In the genomic region with DNA sequence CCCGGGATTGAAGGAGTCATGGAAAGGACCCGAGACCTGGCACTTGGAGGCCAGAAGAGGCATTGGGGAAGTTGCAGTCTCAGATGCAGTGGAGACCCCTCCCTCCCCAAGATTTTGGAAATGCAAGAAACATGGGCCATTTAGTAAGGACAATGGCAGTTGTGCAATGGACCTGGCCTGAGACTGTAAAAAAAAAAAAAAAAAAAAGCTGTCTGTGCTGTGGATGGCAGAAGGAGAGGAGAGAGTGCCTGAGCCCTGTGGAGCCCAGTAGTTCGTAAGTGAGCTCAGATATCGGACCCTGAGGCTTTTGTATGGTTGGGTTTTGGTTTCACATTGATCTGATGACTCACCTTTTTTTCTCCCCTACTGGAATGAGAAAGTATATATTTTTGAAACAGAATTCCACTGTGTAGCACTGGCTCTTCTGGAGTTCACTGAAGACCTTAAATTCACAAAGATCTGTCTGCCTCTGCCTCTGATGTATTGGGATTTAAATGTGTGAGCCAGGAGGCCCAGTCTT, we compare ENCODE assay signal across 27 mouse cellular contexts. TPM values are rescaled to one million over a fixed set of nuclear protein-coding genes. Genes with fewer than 3 reads are reported as not detected.
"Had no signal": no experiment of that assay in that cellular context is flagged by ENCODE, and none has a peak within 500 bp of the region (broad histone marks: within the 10 kb centered on the region; RNA-seq: fewer than 3 reads in every experiment).

No protein-coding gene starts in this region.

- ATAC-seq: lung, postnatal 0 days; midbrain, embryonic 13.5 days; midbrain, embryonic 16.5 days had no signal

- H3K9me3 ChIP-seq: kidney, embryonic 15.5 days; limb, embryonic 10.5 days; liver, embryonic 13.5 days; megakaryocyte, embryonic 14.5 days had no signal

- H3K27ac ChIP-seq: kidney, embryonic 15.5 days; limb, embryonic 10.5 days; limb, embryonic 13.5 days; liver, embryonic 13.5 days; macrophage; midbrain, embryonic 10.5 days; midbrain, embryonic 13.5 days; stomach, postnatal 0 days had no signal

- H3K36me3 ChIP-seq: kidney, embryonic 15.5 days; limb, embryonic 10.5 days; limb, embryonic 13.5 days; liver, embryonic 13.5 days; midbrain, embryonic 10.5 days; midbrain, embryonic 13.5 days had no signal

- H3K27me3 ChIP-seq: kidney, embryonic 15.5 days; limb, embryonic 13.5 days; megakaryocyte, embryonic 14.5 days; midbrain, embryonic 13.5 days had no signal

- H3K4me3 ChIP-seq: kidney, embryonic 15.5 days; limb, embryonic 10.5 days; limb, embryonic 13.5 days; liver, embryonic 13.5 days; midbrain, embryonic 10.5 days; midbrain, embryonic 13.5 days had no signal

- H3K4me2 ChIP-seq: kidney, embryonic 15.5 days; limb, embryonic 13.5 days; liver, embryonic 13.5 days; lung, embryonic 14.5 days; midbrain, embryonic 13.5 days had no signal

- H3K9ac ChIP-seq: kidney, embryonic 15.5 days; limb, embryonic 13.5 days; liver, embryonic 13.5 days; lung, embryonic 14.5 days; midbrain, embryonic 13.5 days had no signal

- DNase-seq: kidney, adult 18-20 months; kidney, postnatal 10 days; kidney, postnatal 36 days; layer of hippocampus, adult 9-11 months; liver; lung, embryonic 14.5 days; right cerebral cortex, postnatal 4 days; thymus, postnatal 25 days had no signal

RNA-seq across cellular contexts. Expression of gene Gm49450, which starts 5.6 kb away (rescaled TPM):
- total RNA-seq: layer of hippocampus, postnatal 25 days; left cerebral cortex, adult 18-20 months; left cerebral cortex, postnatal 25 days had no signal
- polyA plus RNA-seq: kidney, embryonic 15.5 days; limb, embryonic 10.5 days; limb, embryonic 13.5 days; liver, embryonic 13.5 days; liver, embryonic 16.5 days; lung, embryonic 14.5 days; lung, postnatal 0 days; midbrain, embryonic 10.5 days; midbrain, embryonic 13.5 days; midbrain, embryonic 16.5 days; neural tube, embryonic 11.5 days; neural tube, embryonic 14.5 days; stomach, embryonic 14.5 days; stomach, postnatal 0 days; thymus, postnatal 0 days had no signal
